Mouse (Mus musculus) intestine, embryonic 16.5 days (tissue): Measurements from ENCODE around the gene Irf7. TPM values are rescaled to one million over a fixed set of nuclear protein-coding genes. Genes with fewer than 3 reads are reported as not detected.

ENCODE experiments used
- ATAC-seq: fragments of 200-750 bp; cut with Nextera tagmentation; 2 replicates; pipeline ENCODE4 v1.8.0; 2017; ENCODE audit warnings: moderate TSS enrichment, moderate library complexity
- H3K27ac ChIP-seq: fragments of 300-500 bp; sonication (generic); 2 replicates; pipeline ENCODE4 v1.5.1; 2014; ENCODE audit warnings: mild to moderate bottlenecking, low read length
- H3K27me3 ChIP-seq: fragments of 300-500 bp; sonication (generic); replicated peaks from 2 replicates; pipeline ENCODE4 v1.6.1; 2014; ENCODE audit warnings: low read length, control low read depth, mixed read lengths; ENCODE audit not compliant: control insufficient read depth, insufficient read depth
- H3K36me3 ChIP-seq: fragments of 300-500 bp; sonication (generic); 2 replicates; pipeline ENCODE4 v1.6.1; 2014; ENCODE audit warnings: low read length, control low read depth; ENCODE audit not compliant: control insufficient read depth, insufficient read depth
- H3K4me1 ChIP-seq: fragments of 300-500 bp; sonication (generic); 2 replicates; pipeline ENCODE4 v1.6.1; 2014; ENCODE audit warnings: low read length, control low read depth, mixed read lengths; ENCODE audit not compliant: control insufficient read depth, insufficient read depth
- H3K4me2 ChIP-seq: fragments of 300-500 bp; sonication (generic); 2 replicates; pipeline ENCODE4 v1.6.1; 2014; ENCODE audit warnings: low read depth, low read length, control low read depth
- H3K4me3 ChIP-seq: fragments of 300-500 bp; sonication (generic); 2 replicates; pipeline ENCODE4 v1.5.1; 2014; ENCODE audit warnings: mild to moderate bottlenecking, low read length
- H3K9ac ChIP-seq: fragments of 300-500 bp; sonication (generic); 2 replicates; pipeline ENCODE4 v1.6.1; 2014; ENCODE audit warnings: low read depth, low read length
- H3K9me3 ChIP-seq: fragments of 300-500 bp; sonication (generic); 2 replicates; pipeline ENCODE4 v1.6.1; 2016; ENCODE audit warnings: low read length, control low read depth; ENCODE audit not compliant: control insufficient read depth
- WGBS: fragments of 180-500 bp; shearing (Covaris S2); extraction: QIAGEN DNeasy Blood & Tissue Kit; methylation state at CpG from one replicate; pipeline ENCODE4 v1.1.7; 2014; 5-methylcytosine and 5-hydroxymethylcytosine counted together
- polyA plus RNA-seq: library from polyadenylated mRNA; unstranded; fragments of >200 nt; fragmentation: Nextera tagmentation; extraction: Ambion mirVana; gene quantifications from 2 replicates; pipeline ENCODE4 v1.2.1, GENCODE M21; 2015

The Irf7 gene
- polyA plus RNA-seq, 1 experiment from 2014 or later, result 6.5 TPM

DNA sequence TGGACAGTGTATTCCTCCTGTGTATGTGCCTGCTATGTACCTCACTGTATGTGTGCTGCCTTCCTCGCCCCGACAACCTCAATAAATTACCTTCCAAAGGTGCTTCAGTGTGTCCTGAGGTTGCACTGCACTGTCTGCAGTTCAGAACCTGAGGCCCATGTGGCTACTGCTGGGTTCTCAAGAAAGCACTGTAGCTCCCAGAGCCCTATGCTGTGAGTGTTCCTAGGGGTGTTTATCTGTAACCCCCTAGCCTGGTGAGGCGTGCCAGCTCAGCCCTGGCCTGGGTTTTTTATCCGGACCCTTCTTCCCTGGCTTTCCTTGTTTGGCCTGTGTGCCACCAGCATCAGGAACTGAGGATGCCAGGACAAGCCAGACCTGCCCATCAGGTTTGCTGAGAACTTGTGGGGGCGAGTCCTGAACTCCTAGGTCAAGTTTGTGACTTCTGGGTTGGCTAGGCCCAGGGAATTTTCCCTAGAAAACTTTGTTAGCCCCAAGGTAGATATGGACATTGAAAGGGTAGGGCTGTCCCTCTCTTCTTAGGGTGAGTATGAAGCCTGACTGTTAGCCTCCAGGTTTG is 47.6 kb downstream of the Irf7 start:
- ATAC-seq, result no peak
- Histone ChIP-seq H3K9ac (peak overlapping the region; percentile 85), H3K4me1 (peaks cover 65% of the 10 kb centered on the region), H3K4me2 (peak overlapping the region; percentile 91), H3K4me3 (peak overlapping the region; percentile 74), H3K27ac (peak overlapping the region; percentile 54), H3K27me3 (no peaks in the 10 kb centered on the region), H3K9me3 (no peaks in the 10 kb centered on the region), H3K36me3 (peaks cover 4% of the 10 kb centered on the region; the same call in 1 of the 2 replicates)
- WGBS, result 69% methylated on average over 5 of the region's 5 CpGs

DNA sequence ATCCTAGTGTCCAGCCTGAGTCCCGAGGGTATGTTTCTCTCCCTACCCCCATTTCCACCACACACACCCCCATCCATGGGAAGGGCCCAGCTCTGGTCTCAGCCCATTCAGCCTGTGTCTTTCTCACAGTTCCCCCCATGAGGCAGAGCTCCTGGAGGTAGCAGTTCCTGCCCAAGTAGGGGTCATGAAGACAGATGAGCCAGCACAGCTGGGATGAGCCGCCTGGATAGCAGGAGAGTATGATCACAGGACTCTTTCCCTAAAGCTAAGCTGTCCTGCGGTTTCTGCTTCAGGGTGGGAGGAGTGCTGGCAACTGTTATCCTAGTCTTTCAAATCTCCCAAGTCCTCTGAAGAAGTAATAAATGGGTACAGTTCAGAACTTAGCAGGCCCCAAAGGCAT is 48.1 kb downstream of the Irf7 start:
- no peaks in the 10 kb centered on the region for H3K9me3 ChIP-seq
- H3K9ac ChIP-seq, result peak overlapping the region; percentile 85
- H3K36me3 ChIP-seq, result peaks cover 4% of the 10 kb centered on the region; the same call in 1 of the 2 replicates
- H3K4me2 ChIP-seq, result peak overlapping the region; percentile 91
- H3K27me3 ChIP-seq, result no peaks in the 10 kb centered on the region
- H3K4me1 ChIP-seq, result peaks cover 69% of the 10 kb centered on the region
- no peak for ATAC-seq
- WGBS, result 68% methylated on average over 3 of the region's 3 CpGs
- peak overlapping the region; percentile 38 for H3K27ac ChIP-seq
- H3K4me3 ChIP-seq, result peak overlapping the region; percentile 74

GRCm38 (mm10) chr7:141217343-141218013 is 48.8 kb downstream of the Irf7 start:
- Histone ChIP-seq H3K27ac (peak overlapping the region; percentile 98), H3K9ac (peak overlapping the region; percentile 85), H3K4me3 (peak overlapping the region; percentile 74), H3K36me3 (peaks cover 4% of the 10 kb centered on the region; the same call in 1 of the 2 replicates), H3K27me3 (no peaks in the 10 kb centered on the region), H3K9me3 (no peaks in the 10 kb centered on the region), H3K4me2 (peak overlapping the region; percentile 91), H3K4me1 (peaks cover 65% of the 10 kb centered on the region)
- 80% methylated on average over 17 of the region's 17 CpGs for WGBS
- no peak for ATAC-seq

DNA sequence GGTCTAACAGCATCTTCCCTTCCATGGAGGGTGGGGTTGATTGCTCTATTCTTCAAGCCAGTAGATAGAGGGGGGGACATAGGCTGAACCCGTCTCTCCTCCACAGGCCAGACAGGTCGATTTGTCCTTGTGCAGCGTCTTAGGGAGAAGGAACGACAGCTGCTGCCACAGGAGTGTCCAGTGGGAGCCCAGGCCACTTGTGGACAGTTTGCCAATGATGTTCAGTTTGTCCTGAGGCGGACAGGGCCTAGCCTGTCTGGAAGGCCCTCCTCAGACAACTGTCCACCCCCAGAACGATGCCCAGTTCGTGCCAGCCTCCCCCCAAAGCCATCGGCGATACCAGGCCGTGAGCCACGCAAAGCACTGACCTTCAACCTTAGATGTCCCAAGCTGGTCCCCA is 49.4 kb downstream of the Irf7 start:
- H3K9ac ChIP-seq, result peak overlapping the region; percentile 85
- peak overlapping the region; percentile 74 for H3K4me3 ChIP-seq
- H3K4me2 ChIP-seq, result peak overlapping the region; percentile 91
- peaks cover 4% of the 10 kb centered on the region; the same call in 1 of the 2 replicates for H3K36me3 ChIP-seq
- WGBS, result 75% methylated on average over 11 of the region's 11 CpGs
- H3K27me3 ChIP-seq, result no peaks in the 10 kb centered on the region
- H3K9me3 ChIP-seq, result no peaks in the 10 kb centered on the region
- peak overlapping the region; percentile 98 for H3K27ac ChIP-seq
- ATAC-seq, result no peak
- H3K4me1 ChIP-seq, result peaks cover 61% of the 10 kb centered on the region

DNA sequence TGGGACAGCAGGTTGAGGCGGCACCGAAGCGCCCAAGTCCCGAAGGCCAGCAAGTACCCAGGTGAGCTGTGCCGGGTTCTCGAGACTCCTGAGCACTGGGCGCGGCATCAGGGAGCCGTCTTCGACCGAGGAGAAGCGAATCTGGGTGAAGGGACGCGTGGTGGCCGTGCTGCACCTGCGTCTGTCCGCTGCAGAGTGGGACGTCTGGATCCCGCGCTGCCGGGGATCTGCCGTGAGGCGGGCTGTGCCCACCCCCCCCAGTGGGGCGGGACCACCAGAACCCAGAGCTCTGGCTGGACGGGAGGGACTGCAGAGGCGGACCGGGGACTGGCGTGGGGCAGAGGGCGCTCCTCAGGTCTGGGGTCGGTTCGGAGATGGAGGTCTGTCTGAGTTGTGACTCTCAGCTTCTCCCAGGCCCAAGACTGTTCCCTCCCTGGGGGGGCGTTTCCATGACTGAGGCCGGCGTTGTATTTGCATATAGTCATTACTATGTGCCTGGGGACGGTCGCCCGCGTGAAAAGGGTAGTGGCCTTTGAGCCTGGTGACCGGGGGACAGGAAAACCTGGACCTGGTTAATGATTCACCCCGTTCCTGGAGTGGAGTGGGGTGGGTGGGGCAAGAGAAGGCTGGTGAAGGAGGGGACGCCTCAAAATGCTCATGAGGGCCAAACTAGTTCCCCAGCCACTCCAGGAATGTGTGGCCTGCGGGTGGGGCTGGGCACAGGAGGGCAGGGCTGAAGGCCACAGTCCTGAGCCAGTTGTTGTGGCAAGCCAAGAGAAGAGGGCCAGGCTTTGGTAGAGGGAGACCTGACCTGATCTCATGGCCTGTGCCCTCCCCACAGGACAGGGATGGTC is 50.2 kb downstream of the Irf7 start:
- peak overlapping the region; percentile 91 for H3K4me2 ChIP-seq
- H3K9ac ChIP-seq, result peak overlapping the region; percentile 85
- H3K36me3 ChIP-seq, result peaks cover 4% of the 10 kb centered on the region; the same call in 1 of the 2 replicates
- under 1% methylated on average over 42 of the region's 42 CpGs for WGBS
- H3K27ac ChIP-seq, result peak overlapping the region; percentile 98
- no peaks in the 10 kb centered on the region for H3K9me3 ChIP-seq
- peak; percentile 79 for ATAC-seq
- H3K4me3 ChIP-seq, result peak overlapping the region; percentile 74
- H3K4me1 ChIP-seq, result peaks cover 64% of the 10 kb centered on the region
- H3K27me3 ChIP-seq, result no peaks in the 10 kb centered on the region

GRCm38 (mm10) chr7:141215101-141215879 is 51.0 kb downstream of the Irf7 start, which contains the start of gene Rassf7:
Gene Rassf7, plus strand, starts transcription at chr7:141215860.
- no peaks in the 10 kb centered on the region for H3K27me3 ChIP-seq
- H3K9ac ChIP-seq, result peak within 1 kb of the TSS; percentile 85
- peak within 1 kb of the TSS; percentile 98 for H3K27ac ChIP-seq
- peak within 1 kb of the TSS; percentile 91 for H3K4me2 ChIP-seq
- peaks cover 66% of the 10 kb centered on the region for H3K4me1 ChIP-seq
- H3K4me3 ChIP-seq, result peak within 1 kb of the TSS; percentile 74
- ATAC-seq, result peak; percentile 91
- WGBS, result under 1% methylated on average over 41 of the region's 41 CpGs
- H3K9me3 ChIP-seq, result no peaks in the 10 kb centered on the region
- H3K36me3 ChIP-seq, result peaks cover 4% of the 10 kb centered on the region; the same call in 1 of the 2 replicates

DNA sequence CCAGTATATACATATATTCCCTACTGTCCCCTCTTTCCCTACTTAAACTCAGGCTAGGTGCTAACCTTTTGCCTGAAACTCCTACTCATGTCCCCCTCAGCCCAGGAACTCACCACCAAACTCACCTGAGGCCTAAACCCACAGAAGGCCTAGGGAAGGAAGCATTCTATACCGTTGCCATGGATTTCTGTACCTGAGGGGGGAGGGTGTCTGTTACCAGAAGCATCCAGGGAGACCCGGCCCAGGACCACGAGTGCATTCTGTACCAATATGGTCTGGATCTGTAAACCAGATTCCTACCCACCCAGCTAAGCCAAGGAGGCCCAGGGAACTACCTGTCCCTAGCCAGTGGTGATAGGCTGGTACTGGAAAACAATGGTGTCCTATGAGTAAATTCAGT is 52.0 kb downstream of the Irf7 start:
- Histone ChIP-seq H3K4me3 (no peak overlapping the region), H3K9ac (0 out of 2 replicates have a peak overlapping the region, but pooled peaks have one; percentile 79), H3K4me1 (peaks cover 63% of the 10 kb centered on the region), H3K27me3 (no peaks in the 10 kb centered on the region), H3K36me3 (peaks cover 4% of the 10 kb centered on the region; the same call in 1 of the 2 replicates), H3K4me2 (peak overlapping the region; percentile 91; the same call in 1 of the 2 replicates), H3K9me3 (no peaks in the 10 kb centered on the region), H3K27ac (peak overlapping the region; percentile 97)
- no peak for ATAC-seq
- 59% methylated on average over 3 of the region's 3 CpGs for WGBS

GRCm38 (mm10) chr7:141213605-141214235 is 52.6 kb downstream of the Irf7 start, which contains the start of gene Lmntd2:
Gene Lmntd2, minus strand, starts transcription at chr7:141214080.
- H3K27ac ChIP-seq, result peak within 1 kb of the TSS; percentile 97
- 89% methylated on average over 11 of the region's 11 CpGs for WGBS
- no peaks in the 10 kb centered on the region for H3K27me3 ChIP-seq
- H3K9me3 ChIP-seq, result no peaks in the 10 kb centered on the region
- peak within 1 kb of the TSS; percentile 79 for H3K9ac ChIP-seq
- peak within 1 kb of the TSS; percentile 91 for H3K4me2 ChIP-seq
- ATAC-seq, result no peak
- peaks cover 3% of the 10 kb centered on the region; the same call in 1 of the 2 replicates for H3K36me3 ChIP-seq
- H3K4me1 ChIP-seq, result peaks cover 58% of the 10 kb centered on the region
- peak within 1 kb of the TSS; percentile 74 for H3K4me3 ChIP-seq
